Mouse (Mus musculus): Measurements from ENCODE around the gene Tigd3. TPM values are rescaled to one million over a fixed set of nuclear protein-coding genes. Genes with fewer than 3 reads are reported as not detected.
A peak's percentile ranks its signal among the peaks of the same experiment; 100 is the strongest.

Tigd3 gene
- total RNA-seq, 2 experiments from 2014 or later: 5.6 to 5.9 TPM

GRCm38 (mm10) chr19:5852035-5852722 is 41.8 kb downstream of the Tigd3 start:
- intact Hi-C loops (cut with DNase I): no loop called here
- no peak for DNase-seq (ENCODE audit: low spot score in 2 of 2)

DNA sequence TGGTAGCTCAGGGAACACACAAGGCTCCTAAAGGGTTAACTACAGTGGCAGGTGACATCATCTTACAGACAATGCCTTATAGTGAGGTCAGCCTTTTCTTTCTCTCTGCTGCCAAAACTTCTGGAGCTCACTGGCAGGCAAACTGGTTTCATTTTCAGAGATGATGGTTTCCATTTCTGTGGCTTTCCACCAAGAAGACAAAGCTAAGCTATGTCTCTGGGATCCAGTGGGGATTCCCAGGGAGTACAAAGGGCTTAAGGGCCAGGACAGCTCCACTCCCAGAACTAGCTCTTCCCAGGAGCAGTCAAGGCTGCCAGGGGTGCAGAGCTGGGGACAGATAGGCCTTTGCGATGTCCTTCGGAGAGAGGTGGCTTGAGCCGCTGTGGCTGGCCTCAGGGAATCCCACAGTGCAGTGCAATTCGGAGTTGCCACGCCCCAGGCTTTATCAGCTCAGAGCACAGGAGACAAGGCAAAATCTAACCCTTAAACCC is 42.4 kb downstream of the Tigd3 start:
- intact Hi-C loops (cut with DNase I): no loop called here
- DNase-seq (ENCODE audit: low spot score in 2 of 2): no peak

DNA sequence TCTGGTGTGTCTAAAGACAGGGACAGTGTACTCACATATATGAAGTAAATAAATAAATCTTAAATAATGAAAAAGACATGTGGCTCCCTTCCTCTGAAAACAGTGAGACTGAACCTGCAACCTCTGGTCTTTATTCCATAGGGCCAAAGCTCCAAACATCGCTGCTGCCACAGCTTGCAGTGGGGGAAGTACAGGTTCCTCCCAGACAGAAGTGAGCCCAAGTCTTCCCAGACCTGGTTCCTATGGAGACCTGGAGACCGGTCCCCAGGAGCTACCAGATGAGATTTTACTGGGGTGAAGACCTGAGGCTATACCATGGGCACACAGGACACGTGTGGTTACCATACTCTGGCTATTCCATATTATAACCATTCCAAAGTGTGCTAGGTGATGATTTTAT is 43.1 kb downstream of the Tigd3 start:
- intact Hi-C loops (cut with DNase I): loop anchor here (1.0 kb wide), 1 partner anchor 58 kb away; no protein-coding TSS in a partner anchor
- no peak for DNase-seq (ENCODE audit: low spot score in 2 of 2)

GRCm38 (mm10) chr19:5849843-5850527 is 44.0 kb downstream of the Tigd3 start:
- intact Hi-C loops (cut with DNase I): loop anchor here (1.0 kb wide), 1 partner anchor 57 kb away; no protein-coding TSS in a partner anchor
- peak; percentile 95 to 96 for DNase-seq (ENCODE audit: low spot score in 2 of 2)

GRCm38 (mm10) chr19:5848826-5849672 is 44.9 kb downstream of the Tigd3 start:
- intact Hi-C loops (cut with DNase I): no loop called here
- no peak for DNase-seq (ENCODE audit: low spot score in 2 of 2)

DNA sequence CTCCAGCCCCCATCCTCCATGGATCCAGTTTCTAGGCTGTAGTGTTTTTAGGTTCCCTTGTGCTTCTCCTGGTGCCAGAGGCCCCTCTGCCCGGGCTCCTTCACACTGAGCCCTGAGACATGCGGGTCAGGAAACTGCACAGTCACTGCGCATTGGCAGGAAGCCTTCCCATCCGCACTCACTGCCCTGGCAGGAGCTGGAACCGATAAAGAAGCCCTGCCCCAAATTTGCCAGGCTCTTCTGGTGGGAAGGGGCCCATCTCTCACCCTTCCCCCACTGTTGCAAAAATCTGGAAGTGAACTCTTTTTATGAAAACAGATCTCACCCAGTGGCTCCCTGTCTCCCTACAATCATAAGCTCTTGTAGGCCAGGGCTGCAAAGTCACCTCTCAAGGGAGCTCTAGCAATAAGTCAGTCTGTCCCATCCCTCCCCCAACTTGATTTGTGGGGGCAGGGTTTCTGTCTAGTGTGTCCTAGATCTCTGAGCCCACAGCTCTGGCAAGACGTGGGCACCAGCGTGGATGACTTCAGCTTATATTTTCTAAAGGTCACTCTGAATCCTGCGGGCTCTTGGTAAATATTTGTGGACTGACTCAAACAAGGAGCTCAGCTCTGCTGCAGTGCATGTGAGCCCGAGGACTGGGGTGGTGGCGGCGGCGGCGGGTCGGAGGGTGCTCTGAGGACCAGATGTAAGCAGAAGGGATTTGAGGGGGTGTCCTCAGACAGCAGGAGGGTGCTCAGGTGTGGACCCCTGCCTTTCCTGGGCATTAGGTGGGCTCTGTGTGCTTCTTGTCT is 45.7 kb downstream of the Tigd3 start:
- DNase-seq (ENCODE audit: low spot score in 2 of 2): peak in 1 of 2 experiments; percentile 67
- intact Hi-C loops (cut with DNase I): no loop called here

- intact Hi-C loops (cut with DNase I): loop anchor here (1.0 kb wide), 1 partner anchor 25 kb away; no protein-coding TSS in a partner anchor
- no peak for DNase-seq (ENCODE audit: low spot score in 2 of 2)
Measured at GRCm38 (mm10) chr19:5847306-5847796, 46.6 kb downstream of the Tigd3 start.

DNA sequence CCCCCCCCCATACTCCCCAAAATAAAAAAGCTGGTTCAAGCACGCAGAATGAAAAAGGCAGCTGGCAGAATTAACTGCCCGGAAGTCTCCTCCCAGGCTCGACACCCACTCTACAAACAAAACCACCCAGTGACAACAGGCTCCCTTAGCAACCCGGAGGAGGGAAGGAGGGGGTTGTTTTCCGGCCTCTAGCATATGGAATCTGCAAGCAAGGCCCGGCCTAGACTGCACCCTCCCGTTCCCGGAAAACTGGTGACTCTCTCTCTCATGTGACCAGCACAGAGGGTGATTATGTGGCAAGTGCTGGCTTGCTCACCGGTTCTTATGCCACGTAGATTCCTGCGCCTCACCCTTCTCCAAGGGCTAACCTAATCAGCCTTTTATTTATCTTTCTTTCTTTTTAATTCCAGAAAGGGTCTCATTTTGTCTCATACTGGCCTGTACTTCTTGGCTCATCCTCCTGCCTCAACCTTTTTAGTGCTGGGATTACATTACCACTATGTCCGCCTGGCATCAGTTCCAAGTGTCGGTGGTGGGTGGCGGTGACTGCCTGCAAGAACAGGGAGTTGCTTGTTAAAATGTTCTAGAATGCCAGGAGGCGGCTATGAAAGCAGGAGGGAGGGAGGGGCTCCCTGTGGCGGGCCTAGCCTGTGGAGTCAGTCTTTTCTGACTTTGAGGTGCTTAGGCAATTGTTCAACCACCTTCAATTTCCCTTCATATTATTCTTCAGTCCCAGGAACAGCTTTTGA is 47.2 kb downstream of the Tigd3 start:
- intact Hi-C loops (cut with DNase I): loop anchor here (1.0 kb wide), 2 partner anchors 24 to 43 kb away; no protein-coding TSS in a partner anchor
- peak; percentile 87 to 96 for DNase-seq (ENCODE audit: low spot score in 2 of 2)

- intact Hi-C loops (cut with DNase I): loop anchor here (1.0 kb wide), 1 partner anchor 43 kb away; no protein-coding TSS in a partner anchor
- DNase-seq (ENCODE audit: low spot score in 2 of 2): no peak
Measured at GRCm38 (mm10) chr19:5846154-5846553, 47.8 kb downstream of the Tigd3 start.

GRCm38 (mm10) chr19:5845319-5846135 is 48.4 kb downstream of the Tigd3 start:
- peak; percentile 94 for DNase-seq (ENCODE audit: low spot score in 2 of 2)
- intact Hi-C loops (cut with DNase I): loop anchor here (1.0 kb wide), 1 partner anchor 42 kb away; no protein-coding TSS in a partner anchor

GRCm38 (mm10) chr19:5844831-5845318 is 49.1 kb downstream of the Tigd3 start:
- intact Hi-C loops (cut with DNase I): no loop called here
- no peak for DNase-seq (ENCODE audit: low spot score in 2 of 2)

DNA sequence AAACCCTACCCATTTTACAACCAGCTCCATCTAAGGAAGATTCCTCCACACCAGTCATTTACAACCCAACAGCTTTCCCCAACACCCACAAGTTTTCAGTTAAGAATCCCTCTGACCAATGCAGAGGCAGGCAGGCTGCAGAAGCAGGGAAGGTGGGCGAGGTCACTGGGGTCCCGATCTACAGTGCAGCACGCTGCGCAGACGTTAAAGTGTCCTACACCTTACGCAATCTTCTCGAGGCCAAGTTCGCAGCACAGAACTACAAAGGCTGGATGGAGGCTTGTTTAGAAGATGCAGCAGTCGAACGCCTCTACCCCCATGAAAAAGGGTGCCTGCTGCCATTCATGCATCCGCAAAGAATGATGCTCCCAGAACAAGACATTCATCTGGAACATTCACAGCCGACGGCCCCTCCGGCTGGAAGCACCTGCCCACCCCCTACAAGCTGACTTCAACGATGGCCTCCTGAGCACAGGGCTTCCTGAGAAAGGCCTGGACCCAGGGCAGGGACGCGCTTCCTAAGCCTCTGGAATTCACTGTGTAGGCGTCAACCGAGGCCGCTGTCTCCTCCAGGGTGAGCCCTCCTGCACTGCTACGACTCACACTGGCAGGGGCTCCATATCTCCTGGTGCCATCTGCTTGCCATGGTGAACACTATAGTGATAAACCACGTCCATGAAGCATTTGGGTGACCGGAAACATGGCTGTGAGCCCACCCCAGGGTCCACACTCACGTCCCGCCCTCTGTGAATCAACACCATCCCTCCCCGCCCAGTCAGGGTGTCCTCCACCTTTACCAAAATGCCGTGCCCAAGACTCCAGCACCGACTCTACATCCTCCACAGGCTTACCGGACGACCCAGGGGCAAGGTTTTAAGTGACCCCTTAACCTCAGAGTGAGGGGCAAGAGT is 49.9 kb downstream of the Tigd3 start:
- no peak for DNase-seq (ENCODE audit: low spot score in 2 of 2)
- intact Hi-C loops (cut with DNase I): no loop called here

DNA sequence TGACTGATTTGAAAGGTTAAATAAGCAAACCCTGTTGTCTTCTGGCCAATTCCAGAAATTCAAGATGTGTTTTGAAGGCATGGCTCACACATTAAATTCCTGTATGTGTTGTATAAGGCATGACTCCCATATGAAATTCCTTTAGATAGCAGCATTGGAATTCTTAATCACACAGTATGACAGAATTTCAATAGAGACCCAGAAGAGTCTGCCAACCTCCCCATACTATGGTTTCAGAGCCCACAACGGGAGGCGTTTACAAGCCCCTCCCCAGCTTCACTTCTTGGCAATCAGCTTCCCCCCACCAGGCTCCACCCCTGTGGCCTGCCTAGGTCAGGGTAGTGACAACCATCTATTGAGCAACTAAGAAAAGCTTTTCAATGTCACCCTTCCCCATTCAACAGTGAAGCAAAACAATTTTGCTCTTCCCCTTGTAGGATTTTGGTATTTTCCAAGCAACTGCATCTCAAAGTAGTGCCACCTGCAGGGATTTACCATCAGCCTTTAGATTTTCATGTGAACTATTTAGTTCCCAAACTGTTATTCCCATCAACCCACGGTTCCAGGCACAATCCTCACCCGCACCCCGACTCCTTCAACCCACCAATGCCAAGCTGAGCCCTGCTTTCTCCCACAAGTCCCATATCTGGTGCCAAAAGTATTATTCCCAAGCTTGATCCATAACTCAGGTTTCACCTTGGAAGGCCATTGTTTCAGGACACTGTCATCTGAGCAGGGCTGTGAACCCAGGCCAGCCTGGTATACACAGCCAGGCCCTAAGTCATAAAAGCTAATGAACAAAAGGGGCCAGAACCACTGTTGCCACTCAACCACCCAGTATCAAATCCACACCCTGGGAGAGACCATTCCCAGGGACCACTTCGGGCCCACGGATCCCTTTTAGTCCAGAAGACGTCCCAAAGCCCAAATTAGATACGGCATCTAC is 50.9 kb downstream of the Tigd3 start:
- intact Hi-C loops (cut with DNase I): no loop called here
- no peak for DNase-seq (ENCODE audit: low spot score in 2 of 2)

DNA sequence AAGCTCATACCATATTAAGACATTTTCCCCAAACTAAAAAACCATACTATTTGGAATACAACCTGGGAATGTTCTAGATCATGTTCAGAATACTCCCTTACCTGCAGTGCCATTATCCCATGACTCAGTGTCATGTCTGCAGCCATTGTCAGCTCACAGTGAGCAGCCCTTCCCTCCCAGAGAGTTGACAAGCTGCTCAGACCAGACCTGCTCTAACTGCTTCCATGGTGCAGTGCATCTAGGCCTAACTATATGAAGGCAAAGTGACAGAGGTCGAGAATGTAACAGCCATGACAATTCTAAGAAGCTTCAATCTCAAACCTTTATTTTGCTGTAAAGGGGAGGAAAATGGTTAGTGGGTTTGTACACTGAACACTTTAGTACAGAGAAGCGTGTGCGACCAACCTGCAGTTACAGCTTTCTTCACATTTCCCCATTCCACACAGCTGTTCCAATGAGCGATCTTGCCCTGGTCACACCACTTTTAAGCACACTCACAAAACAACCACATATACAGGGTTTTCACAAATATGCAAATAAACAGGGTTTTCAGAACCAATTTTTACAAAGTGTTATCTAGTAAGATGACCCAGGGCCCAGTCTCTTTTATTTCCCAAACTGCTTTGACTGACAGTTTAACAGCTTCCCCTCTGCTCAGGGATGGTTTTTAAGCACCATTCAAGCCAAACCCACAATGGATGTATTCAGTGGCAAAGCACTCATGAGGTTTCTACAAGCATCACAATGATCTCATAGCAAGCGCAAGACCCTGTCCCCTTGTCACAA is 51.8 kb downstream of the Tigd3 start:
- no peak for DNase-seq (ENCODE audit: low spot score in 2 of 2)
- intact Hi-C loops (cut with DNase I): no loop called here

All from left cerebral cortex, postnatal 14 days (tissue).